Mouse (Mus musculus): Measurements from ENCODE around the gene Rbm10. TPM values are rescaled to one million over a fixed set of nuclear protein-coding genes. Genes with fewer than 3 reads are reported as not detected.

Rbm10 gene
- polyA plus RNA-seq (2017; shearing (Covaris generic)): 79.3 TPM

GRCm38 (mm10) chrX:20617176-20617902 is at the start of gene Rbm10, which contains the start of gene Ndufb11:
TSS of gene Rbm10 (plus strand) at chrX:20617503.
TSS of gene Ndufb11 (minus strand) at chrX:20617619.

GRCm38 (mm10) chrX:20658026-20658652 is 40.8 kb downstream of the Rbm10 start, which contains the start of gene Uba1:
TSS of gene Uba1 (plus strand) at chrX:20658326.

GRCm38 (mm10) chrX:20687519-20688067 is 70.3 kb downstream of the Rbm10 start, which contains the start of gene Cdk16:
TSS of gene Cdk16 (plus strand) at chrX:20687954.

Other genes with a start within 250 kb of the Rbm10 start
- 3.9 TPM for gene Jade3, start 191.8 kb upstream of the Rbm10 start, polyA plus RNA-seq (2017; shearing (Covaris generic))
- gene Rgn, start 67.7 kb upstream of the Rbm10 start, polyA plus RNA-seq (2017; shearing (Covaris generic)): not detected
- 178 TPM for gene Ndufb11, start 116 bp downstream of the Rbm10 start, polyA plus RNA-seq (2017; shearing (Covaris generic))
- gene Uba1, start 40.8 kb downstream of the Rbm10 start, polyA plus RNA-seq (2017; shearing (Covaris generic)): 281 TPM
- gene Cdk16, start 70.5 kb downstream of the Rbm10 start, polyA plus RNA-seq (2017; shearing (Covaris generic)): 12.5 TPM
- gene Usp11, start 86.4 kb downstream of the Rbm10 start, polyA plus RNA-seq (2017; shearing (Covaris generic)): 29.4 TPM
- gene Araf, start 180.3 kb downstream of the Rbm10 start, polyA plus RNA-seq (2017; shearing (Covaris generic)): 205 TPM